In genomic region chr11:103910993-103911585, GRCm38 (mm10) we compare ENCODE assay signal across 9 mouse cellular contexts. TPM values are rescaled to one million over a fixed set of nuclear protein-coding genes. Genes with fewer than 3 reads are reported as not detected.
DNase-seq lines count a peak whose midpoint lies in the region; ATAC-seq and TF ChIP-seq lines count a peak whose summit lies in the region.
"Had no signal": no experiment of that assay in that cellular context is flagged by ENCODE, and none has a peak within 500 bp of the region (broad histone marks: within the 10 kb centered on the region; RNA-seq: fewer than 3 reads in every experiment).

No protein-coding gene starts in this region.

- no peaks in the 10 kb centered on the region for H3K9me3 ChIP-seq in G1E (replicated peaks)
- H3K9me3 ChIP-seq in heart, embryonic 11.5 days (replicated peaks; ENCODE audit: control insufficient read depth, low read length): no peaks in the 10 kb centered on the region

- no peak for TF ChIP-seq CTCF in G1E (IDR thresholded peaks at IDR 0.05; ENCODE audit: low read depth, low read length)

- H3K27me3 ChIP-seq in G1E (ENCODE audit: insufficient read depth, low read length): no peaks in the 10 kb centered on the region
- no peaks in the 10 kb centered on the region for H3K27me3 ChIP-seq in heart, embryonic 11.5 days (ENCODE audit: control insufficient read depth, insufficient read depth, low read length)

- no peak overlapping the region for H3K9ac ChIP-seq in heart, embryonic 11.5 days (ENCODE audit: low read depth, low read length)

- no peaks in the 10 kb centered on the region for H3K4me1 ChIP-seq in G1E (ENCODE audit: insufficient read depth, low read depth, low read length)
- no peaks in the 10 kb centered on the region for H3K4me1 ChIP-seq in heart, embryonic 11.5 days (ENCODE audit: control insufficient read depth, insufficient read depth, low read length)

- H3K36me3 ChIP-seq in G1E (replicated peaks): peaks cover 86% of the 10 kb centered on the region
- peaks cover 2% of the 10 kb centered on the region; the same call in 1 of the 2 replicates for H3K36me3 ChIP-seq in heart, embryonic 11.5 days (ENCODE audit: control insufficient read depth, insufficient read depth, low read length)

- 67% methylated on average over 7 of the region's 7 CpGs for WGBS in heart, embryonic 11.5 days (ENCODE audit: insufficient replicate concordance)

- H3K27ac ChIP-seq in heart, embryonic 11.5 days (ENCODE audit: low read depth, low read length): no peak overlapping the region

- no peak overlapping the region for H3K4me2 ChIP-seq in heart, embryonic 11.5 days

- peak; percentile 60 for DNase-seq in kidney, adult 9 months
- no peak for DNase-seq in kidney, adult 8-10 months
- DNase-seq in A20 (ENCODE audit: low read depth, low spot score) (peak; percentile 45), G1E (ENCODE audit: low spot score) (peak; percentile 34)
- DNase-seq in fibroblast of lung, adult 2 months (ENCODE audit: low read depth): peak; percentile 28
- no peak for DNase-seq in frontal cortex, postnatal 14 days (ENCODE audit: low spot score in 2 of 2)
- DNase-seq: thymus, adult 2 months had no signal

- ATAC-seq in G1E (ENCODE audit: extremely low read depth, insufficient number of reproducible peaks, low FRiP score, poor library complexity, severe bottlenecking): no peak
- no peak for ATAC-seq in activated CD4-positive, CD25-positive, alpha-beta regulatory T cell, adult 4 months
- ATAC-seq in heart, embryonic 11.5 days (replicated peaks; ENCODE audit: insufficient number of reproducible peaks, low FRiP score, low TSS enrichment): no peak

- H3K4me3 ChIP-seq in G1E (ENCODE audit: low read depth, low read length): no peak overlapping the region
- no peak overlapping the region for H3K4me3 ChIP-seq in heart, embryonic 11.5 days (ENCODE audit: low read depth, low read length)

RNA-seq across cellular contexts. Expression of gene Nsf, which starts 42.8 kb away (rescaled TPM):
- total RNA-seq in G1E (2014; fragmentation: Nextera tagmentation) (47.3 and 64.1 TPM in 2 replicates), G1E (2017) (48.4 and 49.6 TPM in 2 replicates)
- polyA plus RNA-seq in G1E (2012): 2.8 and 4.1 TPM in 2 replicates
- polyA plus RNA-seq in activated CD4-positive, CD25-positive, alpha-beta regulatory T cell, adult 4 months (2017; shearing (Covaris generic)): 10 to 100 TPM; 47.7 to 60.0 TPM
- polyA plus RNA-seq in heart, embryonic 11.5 days (2014; fragmentation: Nextera tagmentation; extraction: Ambion mirVana): 30.5 and 37.0 TPM in 2 replicates

RNA-seq across cellular contexts. Expression of gene Arf2, which starts 55.5 kb away (rescaled TPM):
- total RNA-seq in G1E (2014; fragmentation: Nextera tagmentation) (11.6 and 29.6 TPM in 2 replicates), G1E (2017) (26.4 and 28.8 TPM in 2 replicates)
- polyA plus RNA-seq in G1E (2012): 2.4 and 3.5 TPM in 2 replicates
- polyA plus RNA-seq in activated CD4-positive, CD25-positive, alpha-beta regulatory T cell, adult 4 months (2017; shearing (Covaris generic)): 10 to 100 TPM; 11.7 to 13.4 TPM
- polyA plus RNA-seq in heart, embryonic 11.5 days (2014; fragmentation: Nextera tagmentation; extraction: Ambion mirVana): 56.0 and 63.2 TPM in 2 replicates

Comparison
In these comparisons a context has a peak if more than half of its experiments do, and no peak if none do; other contexts are left out.
1. DNase-seq: peak in kidney, adult 9 months (single experiment), A20 (single experiment), G1E (single experiment) and fibroblast of lung, adult 2 months (single experiment); none in kidney, adult 8-10 months (0 of 2) and frontal cortex, postnatal 14 days (0 of 2).